Mouse (Mus musculus): Measurements from ENCODE around the gene Fam178b.

DNA sequence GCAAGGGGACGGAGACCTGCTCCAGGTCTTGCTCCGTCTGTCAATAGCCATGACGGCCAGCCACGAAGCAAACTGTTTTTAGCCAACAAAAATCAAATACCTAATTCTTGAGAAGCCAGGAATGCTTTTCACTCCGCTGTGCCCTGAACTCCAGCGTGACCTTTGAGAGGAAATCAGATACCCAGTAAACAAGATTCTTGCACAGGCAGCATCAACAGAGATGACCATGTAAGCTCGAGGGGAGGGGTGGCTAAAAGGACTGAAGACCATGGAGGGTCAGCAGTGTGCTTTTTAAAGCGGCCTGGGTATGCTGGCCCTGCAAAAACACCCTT, 146.6 kb downstream of the Fam178b start:
- no peak for TF ChIP-seq CTCF (IDR thresholded peaks at IDR 0.05; ENCODE audit: low read depth)
- no peak for TF ChIP-seq EP300 (optimal IDR thresholded peaks at IDR 0.05)
